9 mouse cellular contexts compared by ENCODE assay signal in genomic region chr17:29360761-29361221, GRCm38 (mm10). TPM values are rescaled to one million over a fixed set of nuclear protein-coding genes. Genes with fewer than 3 reads are reported as not detected.
DNase-seq lines count a peak whose midpoint lies in the region; ATAC-seq and TF ChIP-seq lines count a peak whose summit lies in the region.
"Had no signal": no experiment of that assay in that cellular context is flagged by ENCODE, and none has a peak within 500 bp of the region (broad histone marks: within the 10 kb centered on the region; RNA-seq: fewer than 3 reads in every experiment).

Fgd2 (plus strand) TSS chr17:29360914.

- DNase-seq in layer of hippocampus, adult 9-11 months: peak; percentile 54
- no peak for DNase-seq in layer of hippocampus, postnatal 10 days (ENCODE audit: low spot score in 2 of 2)
- peak; percentile 51 for DNase-seq in kidney, postnatal 0 days (ENCODE audit: low spot score)
- no peak for DNase-seq in right cerebral cortex, postnatal 4 days
- no peak for DNase-seq in urinary bladder, postnatal 25 days (ENCODE audit: low spot score)
- DNase-seq in urinary bladder, adult 18-20 months (ENCODE audit: low spot score in 2 of 2): no peak

- ATAC-seq in kidney, postnatal 0 days (replicated peaks; ENCODE audit: low FRiP score, low read depth): no peak

- H3K9me3 ChIP-seq in kidney, postnatal 0 days (replicated peaks; ENCODE audit: low read length): no peaks in the 10 kb centered on the region
- H3K9me3 ChIP-seq in megakaryocyte, embryonic 14.5 days: no peaks in the 10 kb centered on the region
- H3K9me3 ChIP-seq: neural tube, embryonic 13.5 days had no signal

- H3K9ac ChIP-seq in kidney, postnatal 0 days (ENCODE audit: low read depth, low read length): no peak within 1 kb of the TSS
- H3K9ac ChIP-seq: neural tube, embryonic 13.5 days had no signal

- peak within 1 kb of the TSS; percentile 41 for H3K4me3 ChIP-seq in brown adipose tissue, adult 24 weeks (ENCODE audit: insufficient read depth, low read depth, low read length)
- no peak within 1 kb of the TSS for H3K4me3 ChIP-seq in kidney, postnatal 0 days (replicated peaks; ENCODE audit: low read depth, low read length)
- H3K4me3 ChIP-seq in megakaryocyte, embryonic 14.5 days (replicated peaks): peak within 1 kb of the TSS; percentile 87
- H3K4me3 ChIP-seq: neural tube, embryonic 13.5 days had no signal

- TF ChIP-seq CTCF in kidney, postnatal 0 days (IDR thresholded peaks at IDR 0.05; ENCODE audit: low read depth): peak; percentile 42; the same call in 1 of the 2 replicates

- 0 out of 2 replicates have a peak within 1 kb of the TSS, but pooled peaks have one; percentile 38 for H3K27ac ChIP-seq in brown adipose tissue, adult 24 weeks (replicated peaks; ENCODE audit: low read depth, low read length)
- H3K27ac ChIP-seq in kidney, postnatal 0 days: no peak within 1 kb of the TSS
- H3K27ac ChIP-seq: neural tube, embryonic 13.5 days had no signal

- H3K36me3 ChIP-seq in kidney, postnatal 0 days (ENCODE audit: insufficient read depth, low read length): no peaks in the 10 kb centered on the region
- peaks cover 11% of the 10 kb centered on the region for H3K36me3 ChIP-seq in megakaryocyte, embryonic 14.5 days (replicated peaks; ENCODE audit: low read length)
- H3K36me3 ChIP-seq: neural tube, embryonic 13.5 days had no signal

- peaks cover 9% of the 10 kb centered on the region; the same call in 1 of the 2 replicates for H3K4me1 ChIP-seq in brown adipose tissue, adult 24 weeks (ENCODE audit: control insufficient read depth, insufficient read depth, insufficient read length, low read length)
- peaks cover 14% of the 10 kb centered on the region for H3K4me1 ChIP-seq in kidney, postnatal 0 days (replicated peaks; ENCODE audit: insufficient read depth, low read length)
- peaks cover 39% of the 10 kb centered on the region for H3K4me1 ChIP-seq in megakaryocyte, embryonic 14.5 days

- H3K4me2 ChIP-seq in kidney, postnatal 0 days (ENCODE audit: low read length): no peak within 1 kb of the TSS; the same call in none of the 2 replicates
- H3K4me2 ChIP-seq: neural tube, embryonic 13.5 days had no signal

- WGBS in kidney, postnatal 0 days: 16% methylated on average over 5 of the region's 5 CpGs

- H3K27me3 ChIP-seq in kidney, postnatal 0 days (ENCODE audit: insufficient read depth, low read length): no peaks in the 10 kb centered on the region
- H3K27me3 ChIP-seq in megakaryocyte, embryonic 14.5 days (replicated peaks): peaks cover 9% of the 10 kb centered on the region
- H3K27me3 ChIP-seq: neural tube, embryonic 13.5 days had no signal

RNA-seq across cellular contexts. Expression of gene Fgd2, which starts in this region (rescaled TPM):
- 10 to 100 TPM in 1 of 2 experiments, 1 to 10 TPM in 1; 7.8 to 13.0 TPM for total RNA-seq in layer of hippocampus, postnatal 10 days (2021)
- 2.1 and 3.4 TPM in 2 replicates for polyA plus RNA-seq in brown adipose tissue, adult 24 weeks (2012; ENCODE audit: insufficient read depth, insufficient read length, missing spikeins)
- polyA plus RNA-seq in kidney, postnatal 0 days (2015; fragmentation: Nextera tagmentation; extraction: Ambion mirVana): 12.3 and 12.5 TPM in 2 replicates
- 4.3 and 23.7 TPM in 2 replicates for polyA plus RNA-seq in megakaryocyte, embryonic 14.5 days (2012; ENCODE audit: insufficient read depth, low replicate concordance)

Comparison
In these comparisons a context has a peak if more than half of its experiments do, and no peak if none do; other contexts are left out.
1. DNase-seq: peak in layer of hippocampus, adult 9-11 months (single experiment) and kidney, postnatal 0 days (single experiment); none in layer of hippocampus, postnatal 10 days (0 of 2), right cerebral cortex, postnatal 4 days (single experiment), urinary bladder, postnatal 25 days (single experiment) and urinary bladder, adult 18-20 months (0 of 2).